In the genomic region with DNA sequence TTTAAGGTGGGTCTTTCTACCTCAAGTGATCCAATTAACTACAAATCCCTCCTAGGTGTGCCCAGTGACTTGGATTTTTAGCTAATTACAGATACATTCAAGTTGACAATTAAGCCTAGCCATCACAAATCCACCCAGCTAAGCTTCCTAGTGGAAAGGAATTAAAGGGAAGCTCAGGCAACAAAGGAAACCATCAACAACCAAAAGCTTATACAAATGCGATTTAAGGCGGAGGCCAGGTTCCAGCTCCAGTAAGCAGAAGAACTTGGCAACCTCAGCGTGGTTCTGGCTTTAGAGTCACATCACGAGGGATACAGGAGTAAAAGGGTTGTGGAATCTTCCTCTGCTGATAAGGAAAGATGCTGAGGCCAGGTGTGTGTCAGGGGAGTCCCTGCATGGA, we compare ENCODE assay signal across 26 mouse cellular contexts.
A peak's percentile ranks its signal among the peaks of the same experiment; 100 is the strongest.
DNase-seq lines count a peak whose midpoint lies in the region; ATAC-seq lines count a peak whose summit lies in the region.
"Had no signal": no experiment of that assay in that cellular context is flagged by ENCODE, and none has a peak within 500 bp of the region (broad histone marks: within the 10 kb centered on the region; RNA-seq: fewer than 3 reads in every experiment).

No protein-coding gene starts in this region.

- peak; percentile 74 for DNase-seq in retina, postnatal 1 day
- no peak for DNase-seq in retina, embryonic 14.5 days (ENCODE audit: low spot score)
- DNase-seq in ES-CJ7 (ENCODE audit: low read depth, low spot score) (peak; percentile 91), WW6 (ENCODE audit: low read depth, low spot score) (peak; percentile 61)
- peak; percentile 50 for DNase-seq in retina, postnatal 7 days (ENCODE audit: low read depth, low spot score)
- no peak for DNase-seq in cerebellum, adult 9-10 months
- DNase-seq in midbrain, embryonic 14.5 days: no peak
- DNase-seq: adrenal gland, postnatal 10 days; adrenal gland, postnatal 36 days; B cell, adult 2 months; cerebellum, adult 11-12 months; cerebellum, adult 8-10 months; gastrocnemius, adult 2 months; gastrocnemius, postnatal 25 days; heart, adult 2 months had no signal

- H3K9me3 ChIP-seq in midbrain, embryonic 14.5 days (ENCODE audit: control insufficient read depth, low read length): no peaks in the 10 kb centered on the region
- H3K9me3 ChIP-seq: forebrain, embryonic 13.5 days; G1E; heart, embryonic 10.5 days; heart, embryonic 13.5 days; hindbrain, embryonic 12.5 days had no signal

- ATAC-seq in midbrain, embryonic 14.5 days (ENCODE audit: low FRiP score, low TSS enrichment): no peak
- ATAC-seq: forebrain, embryonic 13.5 days; forebrain, embryonic 16.5 days; intestine, postnatal 0 days; Patski had no signal

- H3K9ac ChIP-seq in midbrain, embryonic 14.5 days (replicated peaks; ENCODE audit: low read length): no peak overlapping the region
- H3K9ac ChIP-seq: forebrain, embryonic 13.5 days; heart, embryonic 13.5 days; hindbrain, embryonic 12.5 days; hindbrain, embryonic 15.5 days had no signal

- no peak overlapping the region for H3K27ac ChIP-seq in midbrain, embryonic 14.5 days (replicated peaks; ENCODE audit: low read depth, low read length)
- H3K27ac ChIP-seq: forebrain, embryonic 10.5 days; forebrain, embryonic 13.5 days; gastrocnemius, adult 2 months; heart, adult 2 months; heart, embryonic 10.5 days; heart, embryonic 13.5 days; hindbrain, embryonic 12.5 days; hindbrain, embryonic 15.5 days had no signal

- 49% methylated on average over 4 of the region's 4 CpGs for WGBS in midbrain, embryonic 14.5 days

- H3K27me3 ChIP-seq in midbrain, embryonic 14.5 days (ENCODE audit: control insufficient read depth, insufficient read depth, low read length): no peaks in the 10 kb centered on the region
- H3K27me3 ChIP-seq: CH12.LX; forebrain, embryonic 13.5 days; heart, embryonic 13.5 days; hindbrain, embryonic 12.5 days; hindbrain, embryonic 15.5 days; Patski had no signal

- no peak overlapping the region for H3K4me2 ChIP-seq in midbrain, embryonic 14.5 days (ENCODE audit: low read length)
- H3K4me2 ChIP-seq: forebrain, embryonic 13.5 days; heart, embryonic 13.5 days; hindbrain, embryonic 12.5 days; hindbrain, embryonic 15.5 days had no signal

- 0 out of 2 replicates have a peak, but pooled peaks cover 7% of the 10 kb centered on the region for H3K4me1 ChIP-seq in midbrain, embryonic 14.5 days (ENCODE audit: control insufficient read depth, insufficient read depth, low read length)
- H3K4me1 ChIP-seq: heart, embryonic 10.5 days; heart, embryonic 13.5 days; hindbrain, embryonic 12.5 days had no signal

- H3K36me3 ChIP-seq in midbrain, embryonic 14.5 days (ENCODE audit: control insufficient read depth, insufficient read depth, low read length): no peaks in the 10 kb centered on the region
- H3K36me3 ChIP-seq: forebrain, embryonic 10.5 days; G1E; heart, embryonic 10.5 days; heart, embryonic 13.5 days; hindbrain, embryonic 12.5 days; hindbrain, embryonic 15.5 days had no signal

- no peak overlapping the region for H3K4me3 ChIP-seq in midbrain, embryonic 14.5 days (replicated peaks; ENCODE audit: low read depth, low read length)
- H3K4me3 ChIP-seq: forebrain, embryonic 10.5 days; forebrain, embryonic 13.5 days; gastrocnemius, adult 2 months; heart, adult 2 months; heart, embryonic 10.5 days; heart, embryonic 13.5 days; hindbrain, embryonic 12.5 days; hindbrain, embryonic 15.5 days had no signal

Comparison
In these comparisons a context has a peak if more than half of its experiments do, and no peak if none do; other contexts are left out.
1. DNase-seq: peak in retina, postnatal 1 day (single experiment), ES-CJ7 (single experiment), WW6 (single experiment) and retina, postnatal 7 days (single experiment); none in retina, embryonic 14.5 days (single experiment), cerebellum, adult 9-10 months (single experiment) and midbrain, embryonic 14.5 days (single experiment).